ENCODE assay signal across 25 mouse cellular contexts in the genomic region with DNA sequence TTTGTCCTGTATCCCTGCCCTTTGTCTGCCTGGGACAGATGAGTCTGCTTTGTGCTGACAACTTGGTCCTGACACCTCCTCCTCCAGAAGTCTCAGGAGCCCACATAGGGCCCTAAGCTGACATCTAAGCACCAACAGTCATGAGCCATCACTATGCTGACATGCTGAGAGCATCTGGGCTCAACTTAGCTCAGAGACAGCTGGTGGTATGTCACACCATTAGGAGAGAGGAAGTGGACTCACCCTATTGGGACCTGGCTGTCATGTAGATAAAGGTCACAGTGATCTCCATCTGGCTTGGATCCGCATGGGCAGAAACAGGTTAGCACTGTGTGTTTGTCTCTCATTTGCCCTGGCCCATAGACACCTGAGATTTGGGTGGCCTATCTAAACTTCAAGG.
"Had no signal": no experiment of that assay in that cellular context is flagged by ENCODE, and none has a peak within 500 bp of the region (broad histone marks: within the 10 kb centered on the region; RNA-seq: fewer than 3 reads in every experiment).

No protein-coding gene starts in this region.

- DNase-seq: gastrocnemius, adult 2 months; gastrocnemius, postnatal 10 days; gastrocnemius, postnatal 36 days; heart, adult 18-20 months; heart, postnatal 10 days; heart, postnatal 4 days; kidney, adult 18-20 months; kidney, adult 8-10 months; kidney, postnatal 10 days; kidney, postnatal 25 days; kidney, postnatal 4 days; layer of hippocampus, adult 9-11 months; layer of hippocampus, postnatal 36 days; left cerebral cortex, postnatal 4 days had no signal

- H3K4me3 ChIP-seq: gastrocnemius, adult 2 months; heart, embryonic 10.5 days; heart, embryonic 12.5 days; hindbrain, embryonic 10.5 days; hindbrain, embryonic 12.5 days; intestine, embryonic 15.5 days; limb, embryonic 13.5 days; limb, embryonic 15.5 days had no signal

- ATAC-seq: hindbrain, embryonic 16.5 days; inflammation-experienced regulatory T-cells, adult 6 months; intestine, embryonic 15.5 days; intestine, postnatal 0 days had no signal

- H3K4me2 ChIP-seq: heart, embryonic 12.5 days; hindbrain, embryonic 12.5 days; hindbrain, embryonic 14.5 days; intestine, embryonic 15.5 days; limb, embryonic 13.5 days; limb, embryonic 15.5 days had no signal

- H3K4me1 ChIP-seq: hindbrain, embryonic 12.5 days; intestine, embryonic 15.5 days had no signal

- H3K9ac ChIP-seq: heart, embryonic 12.5 days; hindbrain, embryonic 12.5 days; hindbrain, embryonic 14.5 days; intestine, embryonic 15.5 days; limb, embryonic 13.5 days; limb, embryonic 15.5 days had no signal

- H3K27ac ChIP-seq: gastrocnemius, adult 2 months; heart, embryonic 10.5 days; hindbrain, embryonic 10.5 days; hindbrain, embryonic 12.5 days; hindbrain, embryonic 14.5 days; intestine, embryonic 15.5 days; limb, embryonic 13.5 days; limb, embryonic 15.5 days had no signal

- H3K9me3 ChIP-seq: heart, embryonic 10.5 days; heart, embryonic 12.5 days; hindbrain, embryonic 10.5 days; hindbrain, embryonic 12.5 days; intestine, embryonic 15.5 days; limb, embryonic 13.5 days; limb, embryonic 15.5 days had no signal

- H3K36me3 ChIP-seq: heart, embryonic 10.5 days; heart, embryonic 12.5 days; hindbrain, embryonic 10.5 days; hindbrain, embryonic 12.5 days; intestine, embryonic 15.5 days; limb, embryonic 13.5 days; limb, embryonic 15.5 days had no signal

- H3K27me3 ChIP-seq: heart, embryonic 12.5 days; hindbrain, embryonic 12.5 days; intestine, embryonic 15.5 days; limb, embryonic 13.5 days; limb, embryonic 15.5 days had no signal
